In the genomic region with DNA sequence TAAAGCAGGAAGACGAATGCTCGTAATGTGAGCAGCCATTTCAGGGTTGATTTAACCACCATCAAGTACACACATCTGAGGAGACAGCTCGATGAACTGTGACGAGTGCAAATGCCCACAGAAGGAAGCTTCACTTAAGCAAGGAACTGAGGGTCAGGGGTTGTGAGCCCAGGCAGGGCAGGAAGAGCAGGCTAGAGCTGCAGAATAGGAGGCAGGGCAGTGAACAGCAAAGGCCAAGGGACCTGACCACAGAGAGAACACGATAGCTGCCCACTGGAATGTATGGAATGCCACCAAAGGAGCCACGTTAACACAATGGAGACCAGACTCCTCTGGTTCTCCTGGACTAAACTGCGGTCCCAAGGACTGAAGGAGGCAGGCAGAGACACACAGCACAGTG, we compare ENCODE assay signal across 8 mouse cellular contexts. TPM values are rescaled to one million over a fixed set of nuclear protein-coding genes. Genes with fewer than 3 reads are reported as not detected.
A peak's percentile ranks its signal among the peaks of the same experiment; 100 is the strongest.
DNase-seq lines count a peak whose midpoint lies in the region; ATAC-seq and TF ChIP-seq lines count a peak whose summit lies in the region.

No protein-coding gene starts in this region.

- peaks cover 73% of the 10 kb centered on the region for H3K79me3 ChIP-seq in C2C12 (ENCODE audit: low read depth)

- no peak for TF ChIP-seq CTCF in C2C12 (IDR thresholded peaks at IDR 0.05; ENCODE audit: control insufficient read depth, insufficient read depth, insufficient read length)
- TF ChIP-seq CTCF in lung, embryonic 14.5 days (IDR thresholded peaks at IDR 0.05; ENCODE audit: low read depth), result no peak

- no peak overlapping the region for H3K9ac ChIP-seq in heart, embryonic 12.5 days
- H3K9ac ChIP-seq in lung, embryonic 14.5 days, result no peak overlapping the region

- H3K36me3 ChIP-seq in heart, embryonic 12.5 days, result no peaks in the 10 kb centered on the region
- peaks cover 7% of the 10 kb centered on the region for H3K36me3 ChIP-seq in C2C12 (ENCODE audit: control insufficient read depth, insufficient read depth)
- no peaks in the 10 kb centered on the region for H3K36me3 ChIP-seq in lung, embryonic 14.5 days (ENCODE audit: insufficient read depth)

- no peak overlapping the region for H3K4me3 ChIP-seq in heart, embryonic 12.5 days
- no peak overlapping the region for H3K4me3 ChIP-seq in C2C12 (ENCODE audit: insufficient read depth, poor library complexity, severe bottlenecking)
- no peak overlapping the region for H3K4me3 ChIP-seq in lung, embryonic 14.5 days (ENCODE audit: low read depth, low read length)

- peak overlapping the region; percentile 42 for H3K4me2 ChIP-seq in heart, embryonic 12.5 days
- H3K4me2 ChIP-seq in lung, embryonic 14.5 days, result peak overlapping the region; percentile 29

- peaks cover 45% of the 10 kb centered on the region for H3K4me1 ChIP-seq in heart, embryonic 12.5 days (replicated peaks)
- no peaks in the 10 kb centered on the region; the same call in 1 of the 2 replicates for H3K4me1 ChIP-seq in lung, embryonic 14.5 days (ENCODE audit: insufficient read depth)

- ATAC-seq in heart, embryonic 12.5 days (ENCODE audit: insufficient number of reproducible peaks, low FRiP score), result peak; percentile 49; the same call in 1 of the 2 replicates
- ATAC-seq in lung, embryonic 14.5 days (ENCODE audit: insufficient read depth), result peak; percentile 57
- ATAC-seq in megakaryocyte-erythroid progenitor cell, adult 5-6 weeks (replicated peaks; ENCODE audit: low FRiP score, low TSS enrichment, poor library complexity, severe bottlenecking), result no peak

- peaks cover 99% of the 10 kb centered on the region for H3K79me2 ChIP-seq in C2C12 (ENCODE audit: control insufficient read depth, insufficient read depth)

- no peak for DNase-seq in heart, adult 8-10 months (ENCODE audit: low spot score)
- peak; percentile 45 for DNase-seq in kidney, adult 18-20 months
- peak; percentile 51 for DNase-seq in lung, embryonic 14.5 days
- no peak for DNase-seq in layer of hippocampus, postnatal 14 days (ENCODE audit: low spot score in 2 of 2)
- DNase-seq in gastrocnemius, postnatal 10 days, result no peak

- 21% methylated on average over 7 of the region's 7 CpGs for WGBS in heart, embryonic 12.5 days
- WGBS in lung, embryonic 14.5 days, result 14% methylated on average over 7 of the region's 7 CpGs

- peak overlapping the region; percentile 76 for H3K27ac ChIP-seq in heart, embryonic 12.5 days (ENCODE audit: poor library complexity, severe bottlenecking)
- H3K27ac ChIP-seq in lung, embryonic 14.5 days (ENCODE audit: low read depth), result peak overlapping the region; percentile 71

- H3K9me3 ChIP-seq in heart, embryonic 12.5 days (replicated peaks), result no peaks in the 10 kb centered on the region
- H3K9me3 ChIP-seq in lung, embryonic 14.5 days (ENCODE audit: low read depth, low read length), result no peaks in the 10 kb centered on the region

- H3ac ChIP-seq in C2C12 (ENCODE audit: control insufficient read depth, insufficient read length, low read depth), result peak overlapping the region; percentile 25

- no peaks in the 10 kb centered on the region for H3K27me3 ChIP-seq in heart, embryonic 12.5 days (replicated peaks)
- H3K27me3 ChIP-seq in C2C12 (ENCODE audit: control insufficient read depth, insufficient read depth, insufficient read length), result no peaks in the 10 kb centered on the region
- H3K27me3 ChIP-seq in lung, embryonic 14.5 days (ENCODE audit: insufficient read depth, low read length), result no peaks in the 10 kb centered on the region

TF ChIP-seq in C2C12, 6 proteins besides CTCF, POLR2A, EP300 and RAD21:
- TF ChIP-seq FOSL1 (IDR thresholded peaks at IDR 0.05; ENCODE audit: insufficient read depth, low read length, poor library complexity, severe bottlenecking), result no peak
- TF ChIP-seq MAX (IDR thresholded peaks at IDR 0.05), result no peak
- TF ChIP-seq CEBPB (IDR thresholded peaks at IDR 0.05; ENCODE audit: low read depth), result no peak
- no peak for TF ChIP-seq MYOG (IDR thresholded peaks at IDR 0.05; ENCODE audit: control insufficient read depth, extremely low read depth, insufficient read length)
- TF ChIP-seq USF1 (IDR thresholded peaks at IDR 0.05; ENCODE audit: low read depth), result no peak
- TF ChIP-seq MYOD1 (IDR thresholded peaks at IDR 0.05; ENCODE audit: control insufficient read depth, insufficient read length, low read depth), result no peak
TF ChIP-seq in C2C12: peak in this region for 0.

RNA-seq across cellular contexts. Expression of a gene that starts 5.5 kb away (rescaled TPM):
- polyA plus RNA-seq in heart, embryonic 12.5 days (2016; fragmentation: Nextera tagmentation; extraction: Ambion mirVana), result 15.2 and 16.5 TPM in 2 replicates
- total RNA-seq in heart, adult 8-10 months (2022), result 10 to 100 TPM; 17.1 to 18.4 (median 18.1) TPM
- 37.1 TPM for polyA plus RNA-seq in C2C12 (2012; fragmentation: generic; extraction: Trizol)
- 8.3 and 9.5 TPM in 2 replicates for polyA plus RNA-seq in lung, embryonic 14.5 days (2014; fragmentation: Nextera tagmentation; extraction: Ambion mirVana)
- 10 to 100 TPM; 13.1 to 13.3 TPM for total RNA-seq in layer of hippocampus, postnatal 14 days (2021)
- 4.3 and 11.1 TPM in 2 replicates for total RNA-seq in megakaryocyte-erythroid progenitor cell, adult 5-6 weeks (2014; fragmentation: Nextera tagmentation)
- total RNA-seq in megakaryocyte-erythroid progenitor cell, adult 5-6 weeks (2017), result 6.6 and 8.6 TPM in 2 replicates
- total RNA-seq in gastrocnemius, postnatal 10 days (2021), result 10 to 100 TPM; 11.6 to 16.1 TPM

RNA-seq across cellular contexts. Expression of a gene that starts 35.6 kb away (rescaled TPM):
- polyA plus RNA-seq in heart, embryonic 12.5 days (2016; fragmentation: Nextera tagmentation; extraction: Ambion mirVana), result 128 and 138 TPM in 2 replicates
- 10 to 100 TPM; 93.0 to 97.3 (median 95.6) TPM for total RNA-seq in heart, adult 8-10 months (2022)
- 331 TPM for polyA plus RNA-seq in C2C12 (2012; fragmentation: generic; extraction: Trizol)
- 172 and 184 TPM in 2 replicates for polyA plus RNA-seq in lung, embryonic 14.5 days (2014; fragmentation: Nextera tagmentation; extraction: Ambion mirVana)
- total RNA-seq in layer of hippocampus, postnatal 14 days (2021), result 100 to 1,000 TPM; 105 to 112 TPM
- 262 and 301 TPM in 2 replicates for total RNA-seq in megakaryocyte-erythroid progenitor cell, adult 5-6 weeks (2014; fragmentation: Nextera tagmentation)
- 239 and 260 TPM in 2 replicates for total RNA-seq in megakaryocyte-erythroid progenitor cell, adult 5-6 weeks (2017)
- 10 to 100 TPM; 96.5 to 98.6 TPM for total RNA-seq in gastrocnemius, postnatal 10 days (2021)

RNA-seq across cellular contexts. Expression of a gene that starts 51.9 kb away (rescaled TPM):
- polyA plus RNA-seq in heart, embryonic 12.5 days (2016; fragmentation: Nextera tagmentation; extraction: Ambion mirVana), result 12.8 and 15.2 TPM in 2 replicates
- 10 to 100 TPM; 11.3 to 16.0 (median 14.6) TPM for total RNA-seq in heart, adult 8-10 months (2022)
- polyA plus RNA-seq in C2C12 (2012; fragmentation: generic; extraction: Trizol), result 11.1 TPM
- polyA plus RNA-seq in lung, embryonic 14.5 days (2014; fragmentation: Nextera tagmentation; extraction: Ambion mirVana), result 18.3 and 19.9 TPM in 2 replicates
- 10 to 100 TPM in 1 of 2 experiments, 1 to 10 TPM in 1; 7.3 to 10.1 TPM for total RNA-seq in layer of hippocampus, postnatal 14 days (2021)
- 13.5 and 15.0 TPM in 2 replicates for total RNA-seq in megakaryocyte-erythroid progenitor cell, adult 5-6 weeks (2014; fragmentation: Nextera tagmentation)
- total RNA-seq in megakaryocyte-erythroid progenitor cell, adult 5-6 weeks (2017), result 6.0 and 10.0 TPM in 2 replicates
- 1 to 10 TPM; 6.0 to 7.2 TPM for total RNA-seq in gastrocnemius, postnatal 10 days (2021)

Comparison
In these comparisons a context has a peak if more than half of its experiments do, and no peak if none do; other contexts are left out.
1. DNase-seq: peak in kidney, adult 18-20 months (single experiment) and lung, embryonic 14.5 days (single experiment); none in heart, adult 8-10 months (single experiment), layer of hippocampus, postnatal 14 days (0 of 2) and gastrocnemius, postnatal 10 days (single experiment).